Mouse (Mus musculus) right cerebral cortex, postnatal 10 days (tissue): Measurements from ENCODE around the gene Hes1.

Experiments used
- DNase-seq, 2 experiments: peaks; one replicate each; pipeline ENCODE4 v3.0.0; 2021; ENCODE audit warnings: low spot score in 2 of 2

Hes1 gene

DNA sequence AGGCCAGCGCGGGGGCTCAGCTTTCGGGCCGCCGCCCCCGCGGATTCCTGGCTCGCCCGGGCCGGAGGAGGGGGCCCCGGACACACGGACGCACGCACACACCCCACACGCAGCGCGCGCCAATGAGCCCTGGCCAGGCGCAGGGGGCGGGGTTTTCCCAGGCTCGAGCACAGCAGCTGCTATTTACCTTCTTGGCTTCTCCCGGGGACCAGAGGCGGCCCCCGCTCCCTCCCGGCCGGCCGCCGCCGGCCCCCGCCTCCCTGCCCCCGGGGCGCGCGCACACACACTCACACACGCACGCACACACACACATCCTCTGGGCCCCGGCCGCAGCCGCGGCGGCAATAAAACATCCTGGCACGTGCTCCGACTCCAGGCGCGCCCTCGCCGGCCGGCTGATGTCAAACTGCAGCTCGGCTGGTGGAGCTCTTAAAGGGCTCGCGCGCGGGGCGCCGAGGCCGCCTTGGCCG is at the start of gene Hes1:
Gene Hes1 (plus strand): TSS at position 401 of the 470 bp plus-strand sequence.
- DNase-seq, result peak; percentile 91 to 92

DNA sequence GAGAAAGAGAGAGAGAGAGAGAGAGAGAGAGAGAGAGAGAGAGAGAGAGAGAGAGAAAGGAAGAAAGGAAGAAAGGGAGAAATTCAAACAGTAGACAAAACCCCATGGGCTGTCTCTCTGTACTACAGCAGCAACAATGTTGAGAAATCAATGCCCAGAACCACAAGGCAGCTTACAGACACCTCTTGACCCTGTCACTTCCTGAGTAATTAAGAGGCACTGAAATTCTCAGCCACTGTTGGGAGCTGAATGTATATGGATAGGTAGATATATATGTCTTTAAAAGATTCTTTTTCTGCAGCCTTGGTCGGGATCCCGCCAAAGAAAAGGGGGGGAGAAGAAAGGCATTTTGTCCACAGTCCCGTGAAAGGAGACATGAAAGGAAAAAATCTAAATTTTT is 48.1 kb upstream of the Hes1 start:
- no peak for DNase-seq

GRCm38 (mm10) chr16:30020124-30020523 is 44.1 kb upstream of the Hes1 start:
- no peak for DNase-seq

DNA sequence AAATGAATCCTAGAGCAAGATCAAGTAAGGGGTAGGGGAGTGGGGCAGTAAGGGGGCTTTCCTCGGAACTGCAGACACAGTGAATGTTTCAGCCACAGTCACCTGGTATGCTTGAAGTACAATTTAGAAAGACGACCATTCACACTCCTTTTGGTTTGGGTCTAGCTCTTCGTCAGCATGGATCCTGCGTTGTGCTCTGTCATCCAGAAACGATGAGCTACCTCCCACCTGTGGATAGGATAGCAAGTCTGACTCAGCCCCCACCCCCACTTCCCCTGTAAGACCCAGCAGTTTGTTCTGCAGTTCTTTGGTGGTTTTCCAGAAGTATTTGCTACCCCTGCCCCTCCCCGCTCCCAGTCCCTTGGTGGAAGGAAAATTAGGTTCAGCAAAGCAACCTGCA is 41.8 kb upstream of the Hes1 start:
- peak in 1 of 2 experiments; percentile 32 for DNase-seq

GRCm38 (mm10) chr16:30022890-30023797 is 41.0 kb upstream of the Hes1 start:
- DNase-seq, result peak; percentile 56 to 62

- peak in 1 of 2 experiments; percentile 29 for DNase-seq
Observed at GRCm38 (mm10) chr16:30024681-30025262, 39.4 kb upstream of the Hes1 start.

GRCm38 (mm10) chr16:30028184-30028583 is 36.0 kb upstream of the Hes1 start:
- no peak for DNase-seq

DNA sequence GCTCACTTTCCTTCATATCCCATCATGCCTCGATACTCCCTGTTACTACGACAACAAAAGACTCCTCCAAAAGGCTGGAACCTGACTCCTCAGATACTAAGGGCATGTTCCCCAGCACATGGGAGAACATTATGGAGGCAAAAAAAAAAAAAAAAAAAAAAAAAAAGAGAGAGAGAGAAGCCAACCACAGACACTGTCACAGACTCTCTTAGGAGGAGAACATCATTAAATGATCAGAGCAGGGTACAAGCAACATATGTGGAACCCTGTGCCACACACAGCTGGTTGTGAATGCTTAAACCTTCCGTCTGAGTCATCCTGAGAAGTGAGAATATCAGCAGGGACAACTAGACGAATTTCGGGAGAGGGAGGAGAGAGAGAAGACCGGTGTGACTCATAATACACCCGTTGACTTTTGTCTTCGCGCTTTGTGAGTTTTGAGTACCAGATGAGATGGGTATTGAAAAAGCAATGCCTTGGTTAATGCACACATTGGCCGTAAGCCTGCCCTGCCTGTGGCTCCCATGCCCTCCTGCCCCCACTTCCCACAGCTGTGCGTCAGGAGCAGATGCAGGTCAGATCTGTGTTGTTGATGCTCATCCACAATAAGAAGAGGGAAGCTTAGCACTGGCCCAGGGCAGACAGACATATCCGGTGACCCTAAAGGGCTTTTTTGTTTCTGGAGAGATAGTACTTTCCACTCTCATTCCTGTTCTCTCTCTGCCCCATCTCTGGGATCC is 34.8 kb upstream of the Hes1 start:
- DNase-seq, result no peak

DNA sequence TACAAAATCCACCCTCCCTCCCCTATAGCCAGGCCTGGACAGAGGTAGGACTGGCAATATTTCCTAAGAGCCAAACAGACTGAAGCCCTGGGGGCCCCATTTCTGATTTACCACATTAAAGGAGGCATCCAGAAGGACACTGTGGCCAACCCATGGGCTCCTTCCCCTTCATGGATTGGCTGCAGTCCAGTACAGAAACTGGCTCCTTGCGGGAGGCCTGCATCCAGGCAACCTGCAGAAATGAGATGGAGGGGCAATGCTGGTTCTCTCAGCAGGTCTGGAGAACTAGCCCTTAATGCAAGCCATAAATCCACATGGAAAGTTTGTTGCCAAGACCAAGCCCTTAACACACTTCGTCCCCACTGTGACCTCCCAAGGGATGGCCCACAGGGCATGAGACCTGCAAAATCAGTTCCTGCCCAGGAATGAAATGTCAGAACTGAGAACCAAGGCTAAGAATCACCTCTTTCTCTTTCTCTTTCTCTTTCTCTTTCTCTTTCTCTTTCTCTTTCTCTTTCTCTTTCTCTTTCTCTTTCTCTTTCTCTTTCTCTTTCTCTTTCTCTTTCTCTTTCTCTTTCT is 31.8 kb upstream of the Hes1 start:
- no peak for DNase-seq

DNA sequence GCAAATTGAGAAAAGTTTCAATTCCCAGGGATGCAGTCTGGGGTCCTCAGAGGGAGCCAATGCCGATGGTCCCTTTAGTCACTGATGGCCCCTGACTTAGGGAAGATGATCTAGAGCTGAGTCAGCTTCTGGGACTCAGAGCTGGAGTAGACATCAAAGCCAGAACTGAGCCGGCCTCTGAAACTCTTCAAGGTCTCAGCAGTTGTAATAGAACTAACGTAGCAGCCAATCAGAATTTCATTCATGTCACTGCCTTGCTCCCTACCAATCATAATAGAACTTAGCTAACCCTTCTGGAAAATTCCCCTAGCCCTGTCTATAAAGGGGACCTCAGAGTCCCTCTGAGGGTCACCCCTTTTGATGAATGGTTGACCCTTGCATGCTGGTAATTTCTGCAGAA is 30.8 kb upstream of the Hes1 start:
- DNase-seq, result no peak

GRCm38 (mm10) chr16:30034001-30034400 is 30.2 kb upstream of the Hes1 start:
- no peak for DNase-seq

- DNase-seq, result no peak
Observed at GRCm38 (mm10) chr16:30034521-30034920, 29.7 kb upstream of the Hes1 start.

DNA sequence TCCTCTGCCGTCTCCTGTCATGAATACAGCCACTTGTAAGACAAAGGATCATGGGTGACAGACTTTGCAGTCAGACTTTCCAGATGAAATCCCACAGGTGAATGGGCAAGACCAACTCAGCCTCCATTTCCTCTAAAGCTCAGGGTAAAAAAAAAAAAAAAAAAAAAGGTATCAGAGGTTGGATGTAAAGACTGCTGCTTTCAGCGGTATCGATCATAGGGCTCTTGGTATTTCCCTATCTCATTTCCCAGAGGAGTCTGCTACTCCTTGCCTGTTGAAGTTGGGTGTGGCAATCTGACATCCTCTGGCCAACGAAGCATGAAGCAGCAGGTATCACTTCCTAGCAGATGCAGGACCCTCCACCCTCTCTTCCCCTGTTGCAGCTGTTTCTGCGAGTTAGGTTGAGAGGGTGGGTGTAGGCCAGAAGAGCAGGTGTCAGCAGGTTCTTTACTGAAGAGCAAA is 29.2 kb upstream of the Hes1 start:
- DNase-seq, result no peak

DNA sequence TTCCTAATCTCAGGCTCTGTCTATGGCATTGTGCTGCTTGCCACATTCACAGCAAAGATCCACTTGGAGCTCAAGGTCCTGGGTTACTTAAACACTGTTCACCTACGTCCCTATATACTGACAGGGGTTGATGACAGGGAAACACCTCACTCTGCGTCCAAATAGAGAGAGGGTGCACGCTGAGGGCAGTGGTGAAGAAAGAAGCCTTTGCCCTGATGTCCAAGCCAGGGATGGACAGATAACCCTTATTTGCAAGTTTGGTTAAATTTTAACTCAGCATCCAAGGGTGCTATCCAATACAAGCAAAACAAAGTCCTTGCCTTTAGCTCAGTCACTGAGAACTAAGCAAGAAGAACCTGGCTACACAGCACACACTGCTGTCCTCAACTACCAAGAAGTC is 28.1 kb upstream of the Hes1 start:
- no peak for DNase-seq

DNA sequence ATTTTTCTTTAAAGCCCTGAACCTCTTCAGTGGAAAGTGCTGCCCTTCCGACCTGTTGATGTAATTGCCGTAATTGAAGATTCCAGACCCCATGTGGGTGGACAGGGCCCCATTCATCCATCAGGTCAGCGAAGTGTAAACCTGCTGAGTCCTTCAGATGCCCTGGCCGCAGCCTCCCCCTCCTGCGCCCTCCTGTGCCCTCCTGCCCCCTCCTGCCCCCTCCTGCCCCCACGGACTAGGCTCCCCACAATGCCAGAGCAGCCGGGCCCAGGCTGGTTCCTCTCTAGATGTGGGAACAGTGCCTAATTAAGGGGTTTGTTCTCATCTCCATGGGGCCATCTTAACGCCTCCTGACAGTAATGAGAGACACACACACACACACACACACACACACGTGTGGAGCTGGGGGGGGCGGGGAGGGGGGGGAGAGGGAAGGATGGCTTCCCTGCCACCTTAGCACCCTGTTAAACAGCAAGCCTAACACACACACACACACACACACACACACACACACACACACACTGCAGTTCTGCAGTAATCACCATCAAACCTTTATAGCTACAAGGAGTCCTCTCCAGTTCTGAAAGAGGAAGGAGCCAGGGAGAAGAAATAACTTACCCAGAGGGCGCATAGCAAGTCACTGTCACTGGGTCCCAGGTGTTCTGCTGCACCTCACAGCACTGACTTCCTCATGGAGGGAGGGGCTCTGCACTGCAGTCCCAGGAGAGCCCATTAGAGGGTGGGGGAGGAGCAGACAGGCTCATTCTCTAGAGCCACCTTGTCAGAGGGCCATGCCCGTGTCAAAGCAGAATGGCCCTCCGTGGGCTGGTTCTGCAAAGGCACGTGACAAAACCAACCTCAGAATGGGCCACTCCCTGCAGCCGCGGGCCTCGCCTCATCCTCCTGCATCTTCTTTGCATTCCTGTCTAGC is 25.3 kb upstream of the Hes1 start:
- DNase-seq, result no peak

DNA sequence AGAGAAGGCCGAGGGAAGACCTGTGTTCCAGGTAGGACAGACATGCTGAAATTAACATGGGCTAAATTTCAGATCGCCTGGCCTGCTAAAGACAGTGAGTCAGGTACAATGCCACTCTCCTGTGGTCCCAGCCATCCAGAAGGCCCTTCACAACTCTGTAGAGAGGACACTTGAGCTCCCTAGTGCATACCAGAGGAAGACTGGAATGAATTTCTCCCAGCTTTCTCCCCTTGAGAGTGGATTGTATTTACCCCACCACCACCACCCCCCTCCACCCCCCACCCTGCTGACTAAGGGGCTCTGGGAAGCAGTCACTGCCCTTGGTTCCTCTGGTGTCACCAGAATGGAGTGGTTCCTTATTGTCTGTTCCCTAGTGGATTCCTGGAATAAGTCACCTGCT is 24.3 kb upstream of the Hes1 start:
- no peak for DNase-seq

DNA sequence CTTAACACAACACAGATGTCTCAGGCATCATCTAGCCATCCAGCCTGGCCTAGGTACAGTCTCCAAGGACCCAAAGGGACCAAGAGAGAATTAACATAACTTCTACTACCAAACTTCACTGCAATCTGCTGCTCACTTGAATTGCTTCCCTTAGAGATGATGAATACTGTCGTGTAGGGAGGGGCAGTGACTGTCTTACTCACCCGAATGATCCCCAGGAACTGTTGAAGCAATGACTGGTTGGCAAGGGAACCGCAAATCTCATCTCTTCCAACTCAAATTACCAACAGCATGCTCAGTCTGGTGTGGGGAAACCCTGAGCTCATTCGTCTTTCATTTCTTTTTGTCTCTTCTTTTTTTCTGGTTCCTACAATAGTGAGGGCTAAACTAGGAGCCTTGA is 21.3 kb upstream of the Hes1 start:
- peak in 1 of 2 experiments; percentile 53 for DNase-seq

DNA sequence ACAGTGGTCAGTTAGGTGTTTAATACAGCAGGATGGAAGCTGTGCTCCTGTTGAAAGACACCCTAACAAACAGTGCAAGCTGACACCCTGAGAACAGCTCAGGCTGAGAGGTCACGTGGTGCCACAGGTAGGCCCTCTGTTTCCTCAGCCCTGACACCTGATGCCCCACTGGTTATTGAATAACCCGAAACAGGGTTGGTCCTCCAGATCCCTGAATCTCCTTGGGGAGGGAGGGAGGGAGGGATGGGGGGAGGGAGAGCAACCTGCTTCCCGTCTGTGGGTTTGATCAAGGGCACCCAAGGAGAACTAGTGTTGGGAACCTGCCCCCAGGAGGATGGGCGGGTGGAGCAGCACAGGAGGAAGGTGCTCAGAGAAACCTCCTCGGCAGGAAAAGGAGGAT is 18.6 kb upstream of the Hes1 start:
- DNase-seq, result no peak

- no peak for DNase-seq
Observed at GRCm38 (mm10) chr16:30047010-30047409, 17.2 kb upstream of the Hes1 start.

DNA sequence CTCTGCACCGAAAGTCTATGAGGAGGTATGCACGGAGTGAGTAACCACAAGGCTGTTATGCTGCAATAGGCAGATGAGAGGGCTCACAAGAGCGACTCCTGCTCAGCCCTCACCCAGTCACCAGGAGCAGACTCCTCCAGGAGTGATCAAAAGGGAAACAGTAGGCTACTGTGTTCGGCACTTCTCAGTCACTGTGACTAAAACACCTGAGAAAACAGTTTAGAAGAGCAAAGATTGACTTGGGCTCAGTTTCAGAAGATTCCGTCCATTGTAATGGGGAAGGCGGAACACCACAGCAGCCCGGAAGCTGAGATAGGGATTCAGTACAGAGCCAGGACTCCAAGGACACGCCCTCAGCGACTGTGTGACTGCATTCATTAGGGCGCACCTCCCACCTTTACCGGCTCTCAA is 16.8 kb upstream of the Hes1 start:
- DNase-seq, result no peak
